Mouse (Mus musculus) forebrain, postnatal 0 days (tissue): Measurements from ENCODE around the gene Amigo1. TPM values are rescaled to one million over a fixed set of nuclear protein-coding genes. Genes with fewer than 3 reads are reported as not detected.
A peak's percentile ranks its signal among the peaks of the same experiment; 100 is the strongest.

Source experiments
- ATAC-seq: fragments of 200-750 bp; cut with Nextera tagmentation; 2 replicates; pipeline ENCODE4 v1.8.0; 2017; ENCODE audit warnings: mild to moderate bottlenecking, moderate library complexity
- DNase-seq: peaks from one replicate; pipeline ENCODE4 v3.0.0-alpha.2; 2015
- H3K27ac ChIP-seq: fragments of 300-500 bp; sonication (generic); 2 replicates; pipeline ENCODE4 v1.5.1; 2014; ENCODE audit warnings: low read depth, mild to moderate bottlenecking, antibody characterized with exemption, low read length, moderate library complexity, mixed read lengths
- H3K27me3 ChIP-seq: fragments of 300-500 bp; sonication (generic); 2 replicates; pipeline ENCODE4 v1.6.1; 2014; ENCODE audit warnings: mild to moderate bottlenecking, low read length, mixed read lengths; ENCODE audit not compliant: insufficient read depth
- H3K36me3 ChIP-seq: fragments of 300-500 bp; sonication (generic); 2 replicates; pipeline ENCODE4 v1.6.1; 2014; ENCODE audit warnings: mild to moderate bottlenecking, moderate library complexity; ENCODE audit not compliant: insufficient read depth
- H3K4me1 ChIP-seq: fragments of 300-500 bp; sonication (generic); 2 replicates; pipeline ENCODE4 v1.6.1; 2014; ENCODE audit warnings: antibody characterized with exemption; ENCODE audit not compliant: insufficient read depth
- H3K4me2 ChIP-seq: fragments of 300-500 bp; sonication (generic); 2 replicates; pipeline ENCODE4 v1.6.1; 2014; ENCODE audit warnings: low read depth, mild to moderate bottlenecking, moderate library complexity
- H3K4me3 ChIP-seq: fragments of 300-500 bp; sonication (generic); 2 replicates; pipeline ENCODE4 v1.5.1; 2014; ENCODE audit warnings: low read depth, low read length, mixed read lengths
- H3K9ac ChIP-seq: fragments of 300-500 bp; sonication (generic); 2 replicates; pipeline ENCODE4 v1.6.1; 2014; ENCODE audit warnings: mild to moderate bottlenecking
- H3K9me3 ChIP-seq: fragments of 300-500 bp; sonication (generic); 2 replicates; pipeline ENCODE4 v1.6.1; 2016; ENCODE audit warnings: low read length
- CTCF ChIP-seq: sonication (generic); IDR thresholded peaks from 2 replicates; pipeline ENCODE4 v1.5.1; 2016; ENCODE audit warnings: antibody characterized with exemption, control low read depth, low read depth
- WGBS: fragments of 180-500 bp; shearing (Covaris S2); extraction: QIAGEN DNeasy Blood & Tissue Kit; methylation state at CpG from one replicate; pipeline ENCODE4 v1.1.7; 2014; 5-methylcytosine and 5-hydroxymethylcytosine counted together
- polyA plus RNA-seq: library from polyadenylated mRNA; unstranded; fragments of >200 nt; fragmentation: Nextera tagmentation; extraction: Ambion mirVana; gene quantifications from 2 replicates; pipeline ENCODE4 v1.2.1, GENCODE M21; 2015
- total RNA-seq: library from RNA; depleted of rRNA; stranded (reverse); fragments of >200 nt; gene quantifications from 2 replicates; pipeline ENCODE4 v1.2.3, GENCODE M21; 2014

Gene Amigo1
- total and polyA plus RNA-seq, 2 experiments from 2014 or later = 12.1 to 20.4 TPM

GRCm38 (mm10) chr3:108195287-108195686, 9.2 kb downstream of the Amigo1 start:
- TF ChIP-seq CTCF = no peak
- no peaks in the 10 kb centered on the region for H3K9me3 ChIP-seq
- ATAC-seq (no peak), DNase-seq (no peak)
- peaks cover 11% of the 10 kb centered on the region; the same call in 1 of the 2 replicates for H3K4me1 ChIP-seq
- no peak overlapping the region; the same call in 1 of the 2 replicates for H3K27ac ChIP-seq
- no peaks in the 10 kb centered on the region for H3K27me3 ChIP-seq
- no peak overlapping the region for H3K4me2 ChIP-seq
- H3K9ac ChIP-seq = no peak overlapping the region
- peaks cover 28% of the 10 kb centered on the region for H3K36me3 ChIP-seq
- 92% methylated on average over 4 of the region's 4 CpGs for WGBS
- H3K4me3 ChIP-seq = no peak overlapping the region

DNA sequence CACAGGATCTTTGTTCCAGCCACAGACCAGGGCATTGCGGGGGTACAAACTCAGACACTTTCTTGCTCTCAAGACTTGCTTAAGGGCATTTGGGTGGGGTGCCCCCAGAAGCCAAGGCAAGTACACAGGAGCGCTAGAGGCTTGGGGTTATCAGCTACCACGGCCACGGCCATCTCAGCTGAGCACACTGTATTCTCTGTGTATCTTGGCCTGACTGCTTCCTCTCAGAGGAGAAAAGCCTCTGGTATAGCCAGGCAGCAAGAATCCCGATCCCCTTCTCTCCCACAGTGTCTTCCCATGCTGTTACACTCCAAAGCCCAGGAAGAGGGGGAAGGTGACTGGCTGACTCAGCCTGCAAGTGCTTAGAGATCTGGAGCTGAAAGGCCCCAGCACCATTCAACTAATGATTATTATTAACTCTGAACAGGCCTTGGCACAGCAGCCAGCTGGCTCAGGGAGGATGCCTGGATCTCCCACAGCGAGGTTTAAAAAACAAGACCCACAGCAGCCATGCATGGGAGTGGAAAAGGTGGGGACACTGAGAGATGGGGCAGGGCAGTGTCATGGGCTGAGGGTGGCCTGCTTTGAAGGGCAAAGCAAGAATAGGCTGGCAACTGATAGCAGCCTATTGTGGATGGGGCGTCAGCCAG, 9.9 kb downstream of the Amigo1 start:
- H3K9ac ChIP-seq = no peak overlapping the region
- H3K27ac ChIP-seq = peak overlapping the region; percentile 73
- no peak overlapping the region for H3K4me3 ChIP-seq
- no peak overlapping the region for H3K4me2 ChIP-seq
- no peak for TF ChIP-seq CTCF
- H3K9me3 ChIP-seq = no peaks in the 10 kb centered on the region
- DNase-seq (peak; percentile 65), ATAC-seq (peak; percentile 44)
- H3K36me3 ChIP-seq = peaks cover 23% of the 10 kb centered on the region
- H3K4me1 ChIP-seq = peaks cover 13% of the 10 kb centered on the region
- 55% methylated on average over 7 of the region's 7 CpGs for WGBS
- H3K27me3 ChIP-seq = no peaks in the 10 kb centered on the region

- H3K4me1 ChIP-seq = peaks cover 17% of the 10 kb centered on the region
- no peaks in the 10 kb centered on the region for H3K27me3 ChIP-seq
- peak overlapping the region; percentile 28 for H3K4me2 ChIP-seq
- H3K9ac ChIP-seq = peak overlapping the region; percentile 31
- H3K27ac ChIP-seq = peak overlapping the region; percentile 62; the same call in 1 of the 2 replicates
- peaks cover 24% of the 10 kb centered on the region for H3K36me3 ChIP-seq
- no peaks in the 10 kb centered on the region for H3K9me3 ChIP-seq
- peak; percentile 53 for DNase-seq
- no peak overlapping the region for H3K4me3 ChIP-seq
- WGBS = 18% methylated on average over 14 of the region's 14 CpGs
- no peak for TF ChIP-seq CTCF
- peak; percentile 9 for ATAC-seq
These were observed 10.9 kb downstream of the Amigo1 start for GRCm38 (mm10) chr3:108197066-108197497.

DNA sequence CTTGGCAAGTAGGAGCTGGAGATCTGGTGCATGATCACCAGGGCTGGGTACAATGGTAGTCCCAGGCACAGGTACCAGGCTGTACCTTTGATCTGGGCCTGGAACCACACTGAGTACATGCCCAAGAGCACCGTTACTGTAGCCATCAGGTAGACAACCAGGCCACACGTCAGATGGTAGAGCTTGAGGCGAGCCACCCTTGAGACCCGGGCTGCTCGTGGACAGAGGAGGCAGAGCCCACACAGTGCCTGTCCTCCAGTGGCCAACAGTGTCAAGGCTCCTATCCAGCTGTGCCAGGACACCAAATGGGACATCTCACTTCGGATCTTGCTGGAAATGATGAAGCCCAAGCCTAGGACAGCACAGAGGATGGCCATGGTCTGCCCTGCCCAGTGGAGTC, 13.1 kb downstream of the Amigo1 start:
- Histone ChIP-seq H3K4me3 (no peak overlapping the region), H3K4me2 (no peak overlapping the region), H3K27me3 (no peaks in the 10 kb centered on the region), H3K27ac (no peak overlapping the region), H3K9ac (no peak overlapping the region), H3K4me1 (peaks cover 17% of the 10 kb centered on the region), H3K9me3 (no peaks in the 10 kb centered on the region), H3K36me3 (peaks cover 38% of the 10 kb centered on the region)
- WGBS = 95% methylated on average over 6 of the region's 6 CpGs
- no peak for TF ChIP-seq CTCF
- ATAC-seq (no peak), DNase-seq (no peak)

- TF ChIP-seq CTCF = peak; percentile 72
- Histone ChIP-seq H3K27me3 (no peaks in the 10 kb centered on the region), H3K4me1 (peaks cover 17% of the 10 kb centered on the region), H3K4me2 (peak within 1 kb of the TSS; percentile 75), H3K36me3 (peaks cover 52% of the 10 kb centered on the region), H3K9ac (peak within 1 kb of the TSS; percentile 68), H3K9me3 (no peaks in the 10 kb centered on the region), H3K4me3 (peak within 1 kb of the TSS; percentile 54), H3K27ac (peak within 1 kb of the TSS; percentile 83)
- WGBS = 3% methylated on average over 44 of the region's 44 CpGs
- DNase-seq = peak; percentile 84
- peak; percentile 81 for ATAC-seq
These were observed 14.5 kb downstream of the Amigo1 start, which contains the start of gene Cyb561d1 for GRCm38 (mm10) chr3:108200329-108201323. Cyb561d1 (minus strand) TSS chr3:108201212.

GRCm38 (mm10) chr3:108202506-108202905, 16.4 kb downstream of the Amigo1 start:
- ATAC-seq (no peak), DNase-seq (no peak)
- no peak overlapping the region for H3K4me2 ChIP-seq
- H3K27ac ChIP-seq = no peak overlapping the region
- peaks cover 64% of the 10 kb centered on the region for H3K36me3 ChIP-seq
- TF ChIP-seq CTCF = no peak
- H3K4me1 ChIP-seq = peaks cover 6% of the 10 kb centered on the region
- H3K4me3 ChIP-seq = no peak overlapping the region
- H3K9ac ChIP-seq = no peak overlapping the region
- no peaks in the 10 kb centered on the region for H3K9me3 ChIP-seq
- no peaks in the 10 kb centered on the region for H3K27me3 ChIP-seq

- Histone ChIP-seq H3K9me3 (no peaks in the 10 kb centered on the region), H3K9ac (no peak overlapping the region), H3K4me3 (no peak overlapping the region), H3K4me1 (peaks cover 6% of the 10 kb centered on the region), H3K27ac (no peak overlapping the region), H3K27me3 (no peaks in the 10 kb centered on the region), H3K36me3 (peaks cover 62% of the 10 kb centered on the region), H3K4me2 (no peak overlapping the region)
- ATAC-seq (no peak), DNase-seq (no peak)
- WGBS = 94% methylated on average over 13 of the region's 13 CpGs
- no peak for TF ChIP-seq CTCF
These were observed 17.1 kb downstream of the Amigo1 start for GRCm38 (mm10) chr3:108203212-108203611.
